Mouse (Mus musculus): ENCODE measurements around the gene Slc1a7.

Gene Slc1a7

DNA sequence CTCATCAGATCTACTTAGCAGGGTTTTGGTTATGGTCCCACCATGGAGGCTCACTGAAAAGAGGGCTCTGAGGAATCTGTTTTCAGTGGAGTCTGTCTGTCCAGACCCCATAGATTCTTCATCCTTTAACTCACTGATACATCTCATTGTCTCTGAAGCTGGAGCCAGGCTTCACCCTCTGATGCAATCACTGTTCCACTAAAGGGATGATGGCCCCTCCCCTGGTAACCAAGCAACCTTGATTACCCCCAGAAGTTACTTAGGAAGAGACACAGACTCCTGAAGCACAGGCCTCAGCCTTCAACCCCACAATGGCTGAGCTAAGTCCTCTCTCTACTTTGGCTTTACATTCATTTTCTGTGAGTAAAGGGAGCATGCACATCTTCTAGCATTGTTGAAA is 1.6 kb downstream of the Slc1a7 start:
- no peak for DNase-seq (ENCODE audit: low read depth, low spot score)

DNA sequence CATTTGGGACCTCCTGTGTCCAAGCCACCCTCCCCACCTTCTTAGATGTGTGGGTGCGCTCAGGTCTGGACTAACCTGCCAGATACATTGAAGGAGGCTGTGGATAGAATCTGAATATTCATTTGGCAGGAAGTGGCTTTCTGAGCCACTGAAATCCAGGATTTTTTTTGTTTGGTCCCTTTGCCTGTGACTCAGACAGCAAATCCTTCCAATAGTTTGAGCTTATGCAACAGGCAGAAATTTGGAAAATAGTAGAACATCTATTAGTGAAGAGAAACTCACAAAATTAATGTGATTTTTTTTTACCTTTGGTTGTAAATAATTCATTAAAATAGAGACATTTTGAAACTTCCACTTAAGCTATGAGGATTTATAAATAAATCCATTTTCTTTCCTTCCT is 3.0 kb downstream of the Slc1a7 start:
- no peak for DNase-seq (ENCODE audit: low read depth, low spot score)

- DNase-seq (ENCODE audit: low read depth, low spot score) = no peak
These were observed 6.4 kb downstream of the Slc1a7 start for GRCm38 (mm10) chr4:107974527-107974926.

- DNase-seq (ENCODE audit: low read depth, low spot score) = no peak
These were observed 6.9 kb downstream of the Slc1a7 start for GRCm38 (mm10) chr4:107975004-107975403.

- no peak for DNase-seq (ENCODE audit: low read depth, low spot score)
These were observed 9.5 kb downstream of the Slc1a7 start for GRCm38 (mm10) chr4:107977593-107977992.

GRCm38 (mm10) chr4:107979530-107979929 is 11.4 kb downstream of the Slc1a7 start:
- DNase-seq (ENCODE audit: low read depth, low spot score) = no peak

DNA sequence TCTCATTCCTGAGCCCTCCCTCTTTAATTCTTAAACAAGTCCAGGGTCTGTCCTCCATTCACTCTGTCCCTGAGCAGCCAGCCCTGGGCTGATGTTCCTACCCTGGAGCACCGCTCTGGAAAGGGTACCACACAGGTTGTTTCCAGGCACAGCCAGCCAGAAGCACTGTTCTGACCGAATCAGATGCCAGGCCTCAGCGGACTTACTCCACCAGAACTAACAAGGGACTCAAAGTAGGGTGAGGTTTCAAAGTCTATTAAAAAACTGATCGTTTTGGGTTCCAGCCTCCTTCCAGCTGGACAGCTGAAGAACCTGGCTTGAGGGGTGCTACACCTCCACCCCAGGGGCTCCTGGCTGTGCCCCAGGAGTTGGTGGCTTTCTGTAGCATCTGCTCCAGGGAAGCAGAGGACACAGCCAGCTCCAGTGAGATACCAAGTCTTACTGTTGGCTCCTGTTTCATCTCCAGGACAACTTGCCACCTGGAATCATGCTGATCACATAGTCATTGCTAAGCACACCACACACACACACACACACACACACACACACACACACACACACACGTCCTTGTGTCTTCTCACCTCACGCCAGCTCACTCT is 12.0 kb downstream of the Slc1a7 start:
- DNase-seq (ENCODE audit: low read depth, low spot score) = no peak

- no peak for DNase-seq (ENCODE audit: low read depth, low spot score)
These were observed 15.6 kb downstream of the Slc1a7 start for GRCm38 (mm10) chr4:107983717-107984116.

GRCm38 (mm10) chr4:107984282-107984981 is 16.3 kb downstream of the Slc1a7 start:
- no peak for DNase-seq (ENCODE audit: low read depth, low spot score)

- no peak for DNase-seq (ENCODE audit: low read depth, low spot score)
These were observed 17.7 kb downstream of the Slc1a7 start for GRCm38 (mm10) chr4:107985812-107986211.

DNA sequence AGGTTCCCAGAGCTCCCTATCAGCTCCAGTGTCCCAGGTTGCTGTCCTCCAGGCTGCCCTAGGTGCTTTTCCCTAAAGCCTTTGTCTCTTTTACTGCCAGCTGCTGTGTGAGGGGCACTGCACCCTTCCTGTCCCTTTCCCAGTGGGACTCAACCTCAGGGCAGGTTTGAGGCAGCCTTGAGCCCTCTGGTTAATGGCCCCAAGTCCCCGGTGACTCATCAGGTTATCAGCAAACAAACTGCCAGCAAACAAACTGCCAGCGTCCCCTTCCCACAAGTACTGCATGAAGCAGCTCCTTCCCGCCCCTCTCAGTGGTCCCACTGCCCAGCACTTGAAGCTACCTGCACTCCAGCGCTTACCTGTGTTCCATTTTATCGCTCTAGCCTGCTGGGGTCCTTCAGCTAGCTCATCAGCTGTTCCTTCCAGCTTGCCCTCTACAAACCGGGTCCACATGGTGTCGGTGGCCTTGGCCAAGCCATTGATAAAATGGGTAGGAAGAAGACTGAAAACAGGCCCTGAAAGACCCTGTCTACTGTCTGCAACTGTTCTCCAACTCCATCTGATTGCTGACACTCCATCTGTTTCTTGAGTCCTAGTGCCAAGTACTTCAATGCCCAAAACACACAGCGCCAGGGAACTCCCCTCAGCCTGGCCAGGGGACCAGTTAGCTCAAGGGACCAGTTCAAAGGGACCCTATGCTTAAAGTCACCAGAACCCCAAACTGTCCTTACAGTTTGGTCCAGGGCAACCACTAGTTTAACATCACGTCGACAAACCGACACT is 18.4 kb downstream of the Slc1a7 start:
- no peak for DNase-seq (ENCODE audit: low read depth, low spot score)

DNA sequence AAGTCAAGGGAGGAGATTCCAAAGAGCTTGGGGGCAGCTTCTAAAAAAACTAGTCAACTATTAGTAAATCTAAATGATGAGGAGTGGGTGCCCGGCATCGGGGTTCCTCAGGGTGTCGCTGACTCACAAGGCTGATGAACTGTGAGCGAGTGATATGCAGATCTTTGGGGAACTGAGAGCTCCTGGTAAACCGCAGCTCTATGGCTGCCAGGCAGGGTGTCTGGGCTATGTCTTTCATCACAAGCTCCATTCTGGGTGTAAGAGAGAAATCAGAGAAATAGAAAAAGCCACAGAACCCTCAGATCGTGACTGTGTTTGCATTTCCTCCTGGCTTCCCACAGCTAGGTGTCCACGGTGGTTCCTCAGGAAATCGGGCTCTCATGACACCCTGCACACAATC is 20.8 kb downstream of the Slc1a7 start:
- no peak for DNase-seq (ENCODE audit: low read depth, low spot score)

GRCm38 (mm10) chr4:107990818-107991217 is 22.7 kb downstream of the Slc1a7 start:
- DNase-seq (ENCODE audit: low read depth, low spot score) = no peak

DNA sequence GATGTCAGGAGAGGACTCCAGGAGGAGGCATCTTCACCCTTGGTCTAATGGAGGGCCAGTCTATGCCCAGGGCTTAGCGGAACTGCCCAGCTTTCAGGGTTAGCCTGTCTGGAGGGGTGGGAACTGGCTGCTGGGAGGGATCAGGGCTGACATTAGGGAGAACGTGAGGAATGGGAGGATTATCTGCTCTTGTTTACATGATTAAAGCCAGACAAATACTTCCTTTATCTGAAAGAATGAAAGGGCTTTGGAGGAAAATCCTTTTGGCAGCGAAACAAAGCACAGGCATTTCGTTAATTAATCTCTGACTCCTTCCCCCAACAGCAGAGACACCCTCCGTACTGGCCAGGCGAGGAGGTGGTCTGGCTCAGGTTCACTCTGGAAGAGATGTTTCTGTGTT is 23.7 kb downstream of the Slc1a7 start:
- no peak for DNase-seq (ENCODE audit: low read depth, low spot score)

GRCm38 (mm10) chr4:107995011-107995410 is 26.9 kb downstream of the Slc1a7 start:
- no peak for DNase-seq (ENCODE audit: low read depth, low spot score)

DNA sequence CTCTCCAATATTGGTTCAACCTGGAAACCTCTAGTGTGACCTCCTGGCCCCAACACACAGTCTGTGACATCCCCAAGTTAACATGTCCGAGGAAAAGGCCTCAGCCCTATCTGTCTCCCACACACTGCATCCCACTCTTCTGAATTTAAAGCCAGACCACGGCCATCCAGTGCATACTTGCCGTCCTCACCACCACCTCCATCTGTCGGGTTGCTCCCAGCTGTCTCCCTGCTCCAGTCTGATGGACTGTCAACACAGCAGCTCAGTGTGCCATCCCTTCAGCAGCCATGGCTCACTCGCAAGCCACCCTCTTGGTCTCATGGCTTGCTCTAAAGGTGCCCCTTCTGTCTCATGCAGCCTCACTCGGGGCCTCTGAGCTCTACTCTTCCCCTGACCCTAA is 27.6 kb downstream of the Slc1a7 start:
- DNase-seq (ENCODE audit: low read depth, low spot score) = no peak

GRCm38 (mm10) chr4:107996418-107996986 is 28.4 kb downstream of the Slc1a7 start:
- no peak for DNase-seq (ENCODE audit: low read depth, low spot score)

- no peak for DNase-seq (ENCODE audit: low read depth, low spot score)
These were observed 30.7 kb downstream of the Slc1a7 start for GRCm38 (mm10) chr4:107998641-107999332.

- DNase-seq (ENCODE audit: low read depth, low spot score) = no peak
These were observed 31.2 kb downstream of the Slc1a7 start for GRCm38 (mm10) chr4:107999380-107999779.

GRCm38 (mm10) chr4:108005328-108005727 is 37.2 kb downstream of the Slc1a7 start:
- no peak for DNase-seq (ENCODE audit: low read depth, low spot score)

DNA sequence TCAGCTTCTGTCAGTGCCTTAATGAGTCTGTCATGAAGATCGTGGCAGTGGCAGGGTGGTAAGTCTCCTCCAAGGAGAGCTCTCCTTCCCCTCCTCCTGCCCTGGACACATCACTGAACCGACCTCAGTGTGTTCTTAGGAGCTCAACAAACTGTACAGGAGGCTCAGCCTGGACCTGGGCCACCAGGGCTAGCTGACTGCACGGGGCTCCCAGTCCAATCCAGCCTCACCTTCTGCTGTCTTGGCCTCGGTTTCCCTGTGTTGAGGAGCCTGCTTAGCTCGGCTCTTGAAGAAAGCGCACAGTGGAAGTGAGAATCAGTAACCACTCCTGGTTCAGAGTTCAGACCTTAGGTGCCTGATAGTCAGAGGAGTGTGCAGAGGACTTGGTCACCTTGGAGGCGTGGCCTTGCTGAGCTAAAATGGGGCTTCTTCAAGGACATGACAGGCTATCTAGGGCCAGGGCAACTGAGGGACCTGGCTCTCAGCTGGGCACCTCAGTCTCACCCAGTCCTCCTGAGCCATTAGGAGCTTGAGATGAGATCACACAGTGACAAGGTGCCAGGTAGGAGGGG is 39.5 kb downstream of the Slc1a7 start:
- DNase-seq (ENCODE audit: low read depth, low spot score) = no peak
